Mouse (Mus musculus): ENCODE results near the gene Atp6v0d1.
"Not testable (repeated sequence)": the region's sequence is repeated elsewhere in the genome, so short reads cannot be mapped to it uniquely, and the experiment has no call there.

Gene Atp6v0d1

GRCm38 (mm10) chr8:105574741-105575140 is 8.9 kb upstream of the Atp6v0d1 start:
- DNase-seq (ENCODE audit: low spot score) = no peak

DNA sequence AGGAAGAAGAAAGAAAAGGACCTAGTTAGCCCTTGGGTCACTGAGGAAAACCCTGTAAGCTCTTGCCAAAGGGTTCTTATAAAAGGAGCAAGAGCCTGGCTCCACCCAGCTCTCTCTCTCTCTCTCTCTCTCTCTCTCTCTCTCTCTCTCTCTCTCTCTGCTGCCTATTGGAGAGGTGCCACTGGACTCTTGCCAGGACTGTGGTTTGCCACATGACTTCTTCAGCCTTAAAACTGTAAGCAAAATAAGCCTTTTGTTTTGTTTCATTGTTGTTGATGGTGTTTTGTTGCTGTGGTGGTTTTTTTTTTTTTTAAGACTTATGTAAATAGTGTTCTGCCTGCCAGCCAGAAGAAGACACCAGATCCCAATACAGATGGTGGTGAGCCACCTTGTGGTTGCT is 7.6 kb upstream of the Atp6v0d1 start:
- no peak for DNase-seq (ENCODE audit: low spot score)

- no peak for DNase-seq (ENCODE audit: low spot score)
Measured at GRCm38 (mm10) chr8:105571810-105572209, 6.0 kb upstream of the Atp6v0d1 start.

DNA sequence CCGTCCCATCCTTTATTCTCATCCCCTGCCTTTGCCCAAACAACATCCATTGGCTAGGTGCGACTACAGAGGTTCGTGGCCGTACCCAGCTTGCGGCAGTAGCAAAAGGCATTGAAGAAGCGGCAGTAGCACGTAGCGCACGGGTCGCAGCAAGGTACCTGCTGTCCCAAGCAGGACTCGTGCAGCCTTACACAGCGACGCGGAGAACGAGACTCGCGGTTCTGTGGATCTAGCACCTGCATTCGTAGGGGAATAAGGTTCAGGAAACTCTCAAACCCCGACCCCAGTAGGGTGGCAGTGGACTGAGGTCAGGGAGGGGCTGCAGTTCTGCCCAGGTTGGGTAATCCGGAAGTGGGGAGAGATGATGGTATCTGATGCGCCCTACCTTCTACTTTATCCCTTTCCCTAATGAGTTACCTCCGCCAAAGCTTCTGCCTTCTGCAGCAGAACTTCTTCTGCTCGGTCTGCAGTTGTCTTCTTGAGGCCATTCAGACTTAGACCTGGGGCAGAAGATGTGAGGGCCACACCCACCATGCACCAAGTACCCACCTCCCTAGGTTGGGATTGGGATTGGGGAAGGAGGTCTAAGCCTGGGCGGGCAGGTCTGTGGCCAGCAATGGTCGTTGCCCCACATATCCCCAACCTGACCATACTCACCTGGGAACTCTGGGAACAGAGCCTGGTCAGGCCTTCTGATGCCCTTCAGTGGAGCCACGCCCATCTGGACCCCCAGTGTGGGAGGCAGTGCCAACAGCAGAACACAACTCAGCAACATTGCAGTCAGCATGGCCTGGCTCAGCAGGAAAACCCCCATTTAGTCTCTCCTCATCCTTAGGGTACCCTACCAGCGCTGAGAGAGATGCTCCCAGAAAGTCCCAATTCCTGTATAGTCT is 1.1 kb upstream of the Atp6v0d1 start:
- DNase-seq (ENCODE audit: low spot score) = no peak

DNA sequence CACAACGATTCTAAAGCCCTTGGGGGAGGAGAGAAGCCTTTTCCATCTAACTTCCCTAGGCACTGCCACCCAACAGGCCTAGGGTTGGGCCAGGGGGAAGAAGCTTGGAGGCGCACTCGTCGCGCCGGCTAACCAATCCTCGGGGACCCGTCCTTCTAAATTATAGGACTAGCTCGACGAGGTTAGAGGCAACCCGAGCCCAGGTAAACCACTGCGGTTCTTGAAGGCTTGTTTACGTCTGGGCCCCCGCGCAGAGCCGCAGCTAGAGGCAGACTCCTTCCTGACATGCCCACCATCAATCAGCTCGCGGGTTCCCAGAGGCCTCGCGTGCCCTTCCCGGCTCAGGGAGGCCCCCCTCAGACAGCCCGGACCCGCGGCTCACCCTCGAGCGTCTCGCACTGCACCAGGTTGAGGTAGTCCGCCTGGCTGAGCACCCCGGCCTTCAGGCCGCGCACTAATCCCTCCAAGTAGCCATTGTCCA is 406 bp downstream of the Atp6v0d1 start:
- DNase-seq (ENCODE audit: low spot score) = no peak

DNA sequence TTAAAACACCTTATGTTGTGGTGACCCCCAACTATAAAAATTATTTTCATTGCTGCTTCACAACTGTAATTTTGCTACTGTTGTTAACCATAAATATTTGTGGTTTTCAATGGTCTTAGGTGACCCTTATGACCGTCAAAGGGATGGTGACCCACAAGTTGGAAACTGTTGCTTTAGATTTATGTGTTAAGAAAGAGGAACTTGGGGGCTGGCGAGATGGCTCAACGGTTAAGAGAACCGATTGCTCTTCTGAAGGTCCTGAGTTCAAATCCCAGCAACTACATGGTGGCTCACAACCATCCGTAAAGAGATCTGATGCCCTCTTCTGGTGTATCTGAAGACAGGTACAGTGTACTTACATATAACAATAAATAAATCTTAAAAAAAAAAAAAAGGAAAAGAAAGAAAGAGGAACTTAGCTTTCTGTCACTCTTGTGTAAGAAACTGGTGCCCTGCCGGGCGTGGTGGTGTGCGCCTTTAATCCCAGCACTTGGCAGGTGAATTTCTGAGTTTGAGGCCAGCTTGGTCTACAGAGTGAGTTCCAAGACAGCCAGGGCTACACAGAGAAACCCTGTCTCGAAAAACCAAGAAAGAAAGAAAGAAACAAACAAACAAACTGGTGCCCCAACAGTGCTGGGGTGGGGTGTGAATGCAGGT is 1.1 kb downstream of the Atp6v0d1 start:
- not testable (repeated sequence) for DNase-seq (ENCODE audit: low spot score)

DNA sequence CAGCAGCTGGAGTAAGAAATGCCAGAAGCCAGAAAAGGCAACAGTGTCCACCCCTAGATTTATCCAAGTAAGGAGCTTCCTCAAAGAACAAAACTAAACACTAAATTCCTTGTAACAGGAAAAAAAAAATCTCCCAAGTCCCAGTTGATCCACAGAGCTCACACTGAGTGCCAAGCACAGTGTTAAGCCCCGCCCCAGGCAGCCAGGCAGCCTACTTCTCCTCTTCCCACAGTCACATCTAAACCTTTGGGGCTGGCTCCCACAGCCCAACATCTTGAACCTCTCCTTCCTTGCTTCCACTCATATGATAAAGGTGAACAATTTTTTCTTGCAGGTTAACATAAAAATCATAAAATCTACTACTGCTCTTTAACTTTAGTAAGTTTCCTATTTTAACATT is 2.0 kb downstream of the Atp6v0d1 start:
- DNase-seq (ENCODE audit: low spot score) = no peak

- no peak for DNase-seq (ENCODE audit: low spot score)
Measured at GRCm38 (mm10) chr8:105562863-105563262, 3.0 kb downstream of the Atp6v0d1 start.

DNA sequence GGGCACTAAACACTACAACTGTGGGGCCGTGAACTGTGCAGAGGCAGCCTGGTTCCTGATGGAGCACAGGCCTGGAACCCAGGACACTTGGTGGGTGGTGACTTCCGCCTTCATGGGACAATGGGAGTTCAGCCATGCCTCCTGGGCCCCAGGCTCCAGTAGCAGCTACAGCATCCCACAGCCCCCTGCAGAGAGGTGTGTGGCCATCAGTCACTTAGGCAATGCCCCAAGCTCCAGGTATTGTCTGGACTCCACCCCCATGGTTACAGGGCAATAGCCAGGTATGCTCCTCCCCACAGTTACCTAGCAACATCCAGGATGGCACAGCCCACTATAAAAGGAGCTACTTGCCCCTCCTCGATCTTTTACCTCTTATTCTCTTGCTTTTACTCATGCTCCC is 10.6 kb downstream of the Atp6v0d1 start:
- no peak for DNase-seq (ENCODE audit: low spot score)

DNA sequence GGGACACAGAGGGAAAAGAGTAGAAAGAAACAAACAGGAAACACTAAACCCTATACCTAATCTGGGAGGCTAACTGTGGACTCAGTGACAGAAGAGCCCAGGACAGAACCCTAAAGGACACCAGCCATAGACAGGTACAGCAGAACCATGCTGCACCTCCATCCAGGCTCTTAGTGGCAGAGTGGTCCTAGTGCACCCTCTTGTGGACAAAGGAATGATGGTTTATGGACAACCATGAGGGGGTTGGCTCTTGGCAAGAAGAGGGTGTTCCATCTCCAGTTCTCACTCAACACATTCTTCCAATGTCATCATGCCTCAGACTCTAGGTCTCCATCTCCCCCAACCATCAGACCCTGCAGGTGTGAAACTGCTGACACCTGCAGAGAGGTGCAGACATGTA is 11.8 kb downstream of the Atp6v0d1 start:
- peak; percentile 78 for DNase-seq (ENCODE audit: low spot score)

- DNase-seq (ENCODE audit: low spot score) = no peak
Measured at GRCm38 (mm10) chr8:105552824-105553223, 13.0 kb downstream of the Atp6v0d1 start.

DNA sequence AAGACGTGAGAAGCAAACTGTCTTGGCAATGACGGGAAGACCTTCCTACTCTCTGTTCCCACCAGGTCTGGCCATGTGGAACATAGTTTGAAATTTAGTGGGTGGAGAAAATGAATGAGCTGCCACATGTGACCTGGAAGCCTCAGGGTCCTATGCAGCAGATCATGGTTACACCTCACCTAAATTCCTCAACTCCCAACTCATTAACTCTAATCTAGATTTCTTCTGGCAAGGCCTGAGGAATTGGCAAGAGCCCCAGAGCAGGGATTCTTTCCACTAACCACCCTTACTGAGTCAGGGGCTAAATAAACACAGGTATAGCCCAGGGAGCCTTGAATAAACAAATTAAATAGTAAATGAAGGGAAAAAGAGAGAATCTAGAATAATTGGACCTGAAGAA is 13.8 kb downstream of the Atp6v0d1 start:
- DNase-seq (ENCODE audit: low spot score) = no peak

- DNase-seq (ENCODE audit: low spot score) = no peak
Measured at GRCm38 (mm10) chr8:105550083-105550482, 15.8 kb downstream of the Atp6v0d1 start.

GRCm38 (mm10) chr8:105549506-105549905 is 16.3 kb downstream of the Atp6v0d1 start:
- DNase-seq (ENCODE audit: low spot score) = no peak

DNA sequence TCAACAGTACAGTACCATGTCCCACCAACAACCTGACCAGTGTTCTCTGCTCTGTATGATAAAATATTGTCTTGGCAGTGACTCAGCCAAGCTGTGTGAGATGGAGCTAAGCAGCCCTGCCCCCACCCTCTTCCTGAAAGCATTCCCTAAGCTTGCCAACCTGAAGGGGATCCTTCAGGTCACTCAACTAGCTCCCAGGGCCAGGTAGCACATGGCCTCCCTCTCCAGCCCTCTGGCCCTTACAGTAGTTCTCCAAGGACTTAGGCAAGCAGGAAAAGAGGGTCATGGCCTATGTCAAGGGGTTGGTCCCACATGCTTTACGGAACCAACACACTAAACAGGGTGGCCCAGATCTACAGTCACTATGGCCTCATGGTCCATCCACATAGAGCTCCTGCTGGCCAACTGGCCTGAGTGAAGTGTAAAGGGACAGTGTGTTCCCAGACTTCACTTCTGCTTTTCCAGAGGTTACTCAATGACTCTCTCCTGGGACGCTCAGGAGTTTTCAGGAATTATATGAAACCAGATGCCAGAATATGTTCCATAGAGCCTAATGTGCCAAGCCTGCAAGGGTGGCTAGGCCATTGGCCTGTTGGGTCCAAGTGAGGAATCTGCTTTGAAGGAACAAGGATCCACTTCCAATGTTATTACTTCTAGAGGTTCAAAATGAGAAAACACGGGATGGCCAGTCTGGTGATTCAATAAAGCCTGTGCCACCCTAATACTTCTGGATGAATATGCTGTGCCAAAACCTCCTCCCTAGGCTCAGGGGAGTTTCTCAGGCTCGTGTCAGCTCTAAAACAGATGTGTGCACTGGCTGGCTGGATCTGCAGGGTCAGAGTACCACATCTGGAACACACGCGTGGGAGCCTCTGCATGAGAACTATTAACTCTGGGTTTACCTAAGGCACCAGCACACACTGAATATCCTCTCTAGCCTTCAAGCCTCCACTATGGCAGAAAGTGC is 19.2 kb downstream of the Atp6v0d1 start:
- no peak for DNase-seq (ENCODE audit: low spot score)

DNA sequence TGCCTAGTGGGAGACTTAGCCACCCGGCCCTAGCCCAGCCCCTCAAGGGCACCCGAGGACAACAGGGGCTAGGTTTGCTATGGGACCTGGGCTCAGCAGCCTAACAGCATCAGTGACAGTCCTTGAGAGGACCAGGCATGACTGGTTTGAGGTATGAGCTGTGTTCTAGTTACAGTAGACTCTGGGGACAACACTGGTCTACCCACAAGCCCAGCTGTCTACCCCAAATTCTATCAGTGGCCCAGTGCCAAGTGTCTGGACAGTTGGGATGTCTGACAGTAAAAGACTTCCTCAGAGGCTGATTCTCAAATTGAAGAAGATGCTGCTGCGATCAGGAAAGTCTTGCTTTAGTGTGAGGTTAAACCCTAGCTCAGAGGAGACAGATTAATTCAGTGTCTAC is 20.6 kb downstream of the Atp6v0d1 start:
- no peak for DNase-seq (ENCODE audit: low spot score)

DNA sequence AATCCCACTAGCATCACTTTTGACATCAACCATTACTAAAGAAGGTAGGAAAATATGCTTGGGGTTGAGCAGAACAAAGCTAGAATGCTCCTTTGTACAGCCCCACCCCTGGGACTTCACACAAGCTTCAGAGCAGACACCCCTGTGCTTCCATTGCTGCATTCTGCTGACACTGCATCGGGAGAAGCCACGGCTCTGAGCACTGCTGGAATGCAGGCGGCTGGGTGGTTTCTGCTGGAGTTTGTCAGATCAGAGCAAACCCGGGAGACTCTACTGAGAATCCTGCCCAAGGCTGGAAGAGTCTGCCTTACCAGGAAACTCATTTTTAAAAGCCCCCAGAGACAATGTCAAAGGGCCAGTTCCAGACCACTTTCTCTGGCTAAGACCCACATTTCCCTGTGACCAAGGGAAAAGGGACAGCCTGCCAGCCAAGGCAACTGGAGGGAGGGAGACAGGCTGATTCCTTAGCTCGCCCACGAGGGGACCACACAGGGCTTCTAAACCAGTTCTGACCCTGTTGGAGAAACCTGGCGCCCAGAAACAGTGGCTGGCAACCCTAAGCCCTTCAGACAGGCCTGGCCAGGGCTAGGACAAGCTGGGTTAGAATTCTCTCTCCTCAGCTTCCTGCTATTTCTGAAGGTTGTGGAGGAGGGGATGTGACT is 21.2 kb downstream of the Atp6v0d1 start:
- no peak for DNase-seq (ENCODE audit: low spot score)

GRCm38 (mm10) chr8:105543703-105544102 is 22.1 kb downstream of the Atp6v0d1 start:
- DNase-seq (ENCODE audit: low spot score) = no peak

DNA sequence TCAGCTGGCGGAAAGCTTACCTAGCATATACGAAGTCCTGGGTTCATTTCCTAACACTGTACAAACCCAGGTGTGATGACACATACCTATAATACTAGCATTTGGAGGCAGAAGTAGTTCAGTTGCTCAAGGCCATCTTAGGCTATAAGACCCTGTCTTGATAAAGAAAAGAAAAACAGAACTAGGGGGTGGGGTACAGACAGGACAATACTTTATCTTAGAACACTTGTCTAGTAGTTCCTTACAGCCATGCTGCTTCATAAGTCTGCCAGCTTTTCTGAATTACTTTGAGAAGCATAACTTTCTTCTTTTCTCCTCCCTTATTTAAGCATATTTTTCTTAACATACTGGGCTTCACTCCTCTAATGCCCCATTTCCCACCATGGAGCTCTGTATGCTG is 23.0 kb downstream of the Atp6v0d1 start:
- DNase-seq (ENCODE audit: low spot score) = no peak

DNA sequence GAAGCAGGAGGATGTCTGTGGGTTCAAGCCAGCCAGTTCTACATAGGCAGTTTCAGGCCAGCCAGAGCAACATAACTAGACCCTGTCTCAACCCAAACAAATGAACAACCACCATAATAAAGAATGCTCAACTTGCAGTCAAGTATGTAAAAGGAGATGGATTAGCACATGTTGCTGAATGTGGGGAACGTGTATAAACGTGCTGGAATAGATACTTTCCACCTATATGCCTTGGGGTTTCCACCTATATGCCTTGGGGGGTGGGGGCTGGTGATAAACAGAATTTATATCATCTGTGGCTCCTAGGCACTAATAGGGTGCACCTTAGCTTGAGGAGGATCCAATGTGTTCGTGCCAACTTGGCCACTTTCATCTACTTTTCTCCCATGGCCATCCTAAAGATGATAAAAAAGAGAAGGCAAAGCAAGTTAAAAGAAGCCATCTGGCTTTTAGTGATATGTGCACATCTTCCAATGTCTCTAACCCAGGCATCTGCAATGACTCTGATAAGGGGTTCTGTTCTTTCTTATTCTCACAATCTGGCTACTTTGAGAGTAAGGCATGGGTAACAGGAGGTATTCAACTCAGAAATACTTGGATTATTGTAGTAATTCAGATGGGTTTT is 23.7 kb downstream of the Atp6v0d1 start:
- DNase-seq (ENCODE audit: low spot score) = peak; percentile 81

DNA sequence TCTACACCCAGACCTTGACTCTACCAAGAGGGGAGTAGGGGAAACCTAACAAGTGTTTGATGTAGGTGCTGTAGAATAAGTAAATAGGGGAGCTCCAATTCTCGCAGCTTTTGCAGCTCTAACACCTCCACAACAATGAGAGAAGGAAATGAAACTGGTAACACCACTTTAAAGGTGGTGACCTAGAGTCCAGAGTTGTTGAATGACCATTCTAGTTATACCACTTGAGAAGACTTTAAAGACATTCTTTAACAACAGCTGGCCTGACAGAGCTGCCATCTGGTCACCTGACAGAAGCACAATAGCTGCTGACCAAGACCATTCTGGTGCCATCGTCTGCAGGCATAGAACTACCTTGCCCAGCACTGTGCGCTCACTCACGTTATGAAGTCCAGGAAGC is 26.9 kb downstream of the Atp6v0d1 start:
- no peak for DNase-seq (ENCODE audit: low spot score)

Data from c-Kit-positive CD71-positive TER-119-positive erythroid progenitor cells, embryonic 14.5 days (primary cell).